Mouse (Mus musculus): ENCODE data around the gene Pde12. TPM values are rescaled to one million over a fixed set of nuclear protein-coding genes. Genes with fewer than 3 reads are reported as not detected.

Gene Pde12
- total RNA-seq, 2 experiments from 2014 or later = 3.3 to 3.6 TPM

- DNase-seq = no peak
Observed at GRCm38 (mm10) chr14:26643006-26643624, 26.6 kb downstream of the Pde12 start.

- no peak for DNase-seq
Observed at GRCm38 (mm10) chr14:26639961-26640360, 29.7 kb downstream of the Pde12 start.

- no peak for DNase-seq
Observed at GRCm38 (mm10) chr14:26639251-26639650, 30.4 kb downstream of the Pde12 start.

- peak; percentile 56 for DNase-seq
Observed at GRCm38 (mm10) chr14:26638708-26639084, 31.0 kb downstream of the Pde12 start.

- DNase-seq = peak; percentile 98
Observed at GRCm38 (mm10) chr14:26637851-26638707, 31.6 kb downstream of the Pde12 start, which contains the start of gene Arf4. TSS of gene Arf4 (plus strand) at chr14:26638074.

- DNase-seq = peak; percentile 41
Observed at GRCm38 (mm10) chr14:26637025-26637850, 32.4 kb downstream of the Pde12 start.

- no peak for DNase-seq
Observed at GRCm38 (mm10) chr14:26626605-26627140, 43.0 kb downstream of the Pde12 start.

GRCm38 (mm10) chr14:26625301-26625700 is 44.4 kb downstream of the Pde12 start:
- DNase-seq = no peak

- DNase-seq = no peak
Observed at GRCm38 (mm10) chr14:26610689-26611088, 59.0 kb downstream of the Pde12 start.

Small RNAs within 50 kb of the gene (microRNA-seq; reads per million reads assigned to microRNA genes)
- 0 to 0.50 reads per million in 2 experiments for gene Mir7672

Other genes with a start within 250 kb of the Pde12 start
- gene Slmap, start 135.0 kb downstream of the Pde12 start, total RNA-seq (2021) = 100 to 1,000 TPM; 111 to 113 TPM
- 10 to 100 TPM; 13.9 to 19.1 TPM for gene Dennd6a, start 96.0 kb downstream of the Pde12 start, total RNA-seq (2021)
- 100 to 1,000 TPM in 1 of 2 experiments, 10 to 100 TPM in 1; 90.0 to 126 TPM for gene Arf4, start 31.8 kb downstream of the Pde12 start, total RNA-seq (2021)
- not detected for gene Dnah12, start 23.4 kb upstream of the Pde12 start, total RNA-seq (2021)
- gene Asb14, start 224.7 kb upstream of the Pde12 start, total RNA-seq (2021) = 10 to 100 TPM; 18.2 to 23.9 TPM

All from gastrocnemius, postnatal 10 days (tissue).